Mouse (Mus musculus) hindbrain, postnatal 0 days (tissue): ENCODE measurements around the gene Dnajb4. TPM values are rescaled to one million over a fixed set of nuclear protein-coding genes. Genes with fewer than 3 reads are reported as not detected.
"Not testable (repeated sequence)": the region's sequence is repeated elsewhere in the genome, so short reads cannot be mapped to it uniquely, and the experiment has no call there.

Experiments
- ATAC-seq: fragments of 200-750 bp; cut with Nextera tagmentation; 2 replicates; pipeline ENCODE4 v1.8.0; 2017; ENCODE audit warnings: mild to moderate bottlenecking, moderate TSS enrichment, moderate library complexity
- DNase-seq: peaks from one replicate; pipeline ENCODE4 v3.0.0-alpha.2; 2015; ENCODE audit warnings: low spot score
- H3K27ac ChIP-seq: fragments of 300-500 bp; sonication (generic); 2 replicates; pipeline ENCODE4 v1.5.1; 2014; ENCODE audit warnings: mild to moderate bottlenecking
- H3K27me3 ChIP-seq: fragments of 300-500 bp; sonication (generic); 2 replicates; pipeline ENCODE4 v1.6.1; 2014; ENCODE audit warnings: low read length, mixed read lengths; ENCODE audit not compliant: insufficient read depth
- H3K36me3 ChIP-seq: fragments of 300-500 bp; sonication (generic); 2 replicates; pipeline ENCODE4 v1.6.1; 2014; ENCODE audit warnings: low read length, mixed read lengths; ENCODE audit not compliant: insufficient read depth
- H3K4me1 ChIP-seq: fragments of 300-500 bp; sonication (generic); 2 replicates; pipeline ENCODE4 v1.6.1; 2014; ENCODE audit warnings: antibody characterized with exemption, low read length, mixed read lengths; ENCODE audit not compliant: insufficient read depth
- H3K4me2 ChIP-seq: fragments of 300-500 bp; sonication (generic); 2 replicates; pipeline ENCODE4 v1.6.1; 2014; ENCODE audit warnings: low read depth, mild to moderate bottlenecking, low read length, moderate library complexity, mixed read lengths
- H3K4me3 ChIP-seq: fragments of 300-500 bp; sonication (generic); 2 replicates; pipeline ENCODE4 v1.5.1; 2014; ENCODE audit warnings: low read length
- H3K9ac ChIP-seq: fragments of 300-500 bp; sonication (generic); replicated peaks from 2 replicates; pipeline ENCODE4 v1.6.1; 2014; ENCODE audit warnings: mild to moderate bottlenecking, low read length, moderate library complexity, mixed read lengths
- H3K9me3 ChIP-seq: fragments of 300-500 bp; sonication (generic); 2 replicates; pipeline ENCODE4 v1.6.1; 2016; ENCODE audit warnings: low read length, mixed read lengths
- CTCF ChIP-seq: IDR thresholded peaks from 2 replicates; pipeline ENCODE4 v1.5.1; 2016; ENCODE audit warnings: antibody characterized with exemption, control low read depth, low read depth
- WGBS: fragments of 180-500 bp; shearing (Covaris S2); extraction: QIAGEN DNeasy Blood & Tissue Kit; methylation state at CpG from one replicate; pipeline ENCODE4 v1.1.7; 2014; 5-methylcytosine and 5-hydroxymethylcytosine counted together
- polyA plus RNA-seq: library from polyadenylated mRNA; unstranded; fragments of >200 nt; fragmentation: Nextera tagmentation; extraction: Ambion mirVana; gene quantifications from 2 replicates; pipeline ENCODE4 v1.2.1, GENCODE M21; 2015
- total RNA-seq: library from RNA; depleted of rRNA; stranded (reverse); fragments of >200 nt; gene quantifications from 2 replicates; pipeline ENCODE4 v1.2.3, GENCODE M21; 2014

Gene Dnajb4
- total and polyA plus RNA-seq, 2 experiments from 2014 or later: 40.8 to 47.8 TPM

DNA sequence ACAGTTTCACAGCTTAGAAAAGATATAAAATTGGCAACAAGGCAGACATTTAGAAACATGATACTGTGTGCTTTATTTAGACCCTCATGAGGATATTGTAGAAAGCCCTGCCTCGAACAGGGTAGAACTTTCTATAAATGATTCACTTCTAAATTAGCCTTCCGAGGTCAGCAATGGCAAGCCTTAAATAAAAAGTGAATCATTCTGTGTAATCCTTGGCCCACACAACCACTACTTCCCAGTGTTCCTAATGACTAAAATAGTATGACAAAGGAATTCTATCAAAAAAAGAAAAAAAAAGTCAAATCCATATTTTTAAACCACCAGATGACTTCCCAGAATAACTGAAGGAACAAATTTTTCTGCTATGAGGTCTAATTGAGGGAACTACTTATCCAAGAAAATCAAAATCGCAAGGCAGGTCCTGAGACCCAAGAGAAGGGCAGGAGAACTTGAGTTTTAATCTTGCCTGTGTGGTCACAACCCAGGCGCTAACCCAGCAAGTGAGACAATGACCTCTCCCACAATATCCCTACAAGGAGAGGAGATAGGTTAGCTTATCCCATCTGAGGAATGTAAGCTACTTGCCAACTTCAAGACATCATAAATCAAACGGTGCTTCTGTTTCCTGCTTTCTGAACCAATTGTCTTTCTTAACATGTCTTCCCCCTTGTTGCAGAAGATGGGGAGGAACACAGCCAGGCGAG, 67.0 kb downstream of the Dnajb4 start:
- ATAC-seq (no peak), DNase-seq (no peak)
- no peaks in the 10 kb centered on the region for H3K27me3 ChIP-seq
- H3K36me3 ChIP-seq: no peaks in the 10 kb centered on the region
- no peaks in the 10 kb centered on the region for H3K9me3 ChIP-seq
- no peak overlapping the region for H3K9ac ChIP-seq
- H3K4me3 ChIP-seq: no peak overlapping the region
- H3K4me2 ChIP-seq: no peak overlapping the region
- no peaks in the 10 kb centered on the region for H3K4me1 ChIP-seq
- WGBS: 77% methylated on average over 6 of the region's 6 CpGs
- TF ChIP-seq CTCF: no peak
- H3K27ac ChIP-seq: no peak overlapping the region

- no peak for TF ChIP-seq CTCF
- 80% methylated on average over 3 of the region's 3 CpGs for WGBS
- H3K27me3 ChIP-seq: no peaks in the 10 kb centered on the region
Observed at GRCm38 (mm10) chr3:152142146-152142545, 68.0 kb downstream of the Dnajb4 start.

DNA sequence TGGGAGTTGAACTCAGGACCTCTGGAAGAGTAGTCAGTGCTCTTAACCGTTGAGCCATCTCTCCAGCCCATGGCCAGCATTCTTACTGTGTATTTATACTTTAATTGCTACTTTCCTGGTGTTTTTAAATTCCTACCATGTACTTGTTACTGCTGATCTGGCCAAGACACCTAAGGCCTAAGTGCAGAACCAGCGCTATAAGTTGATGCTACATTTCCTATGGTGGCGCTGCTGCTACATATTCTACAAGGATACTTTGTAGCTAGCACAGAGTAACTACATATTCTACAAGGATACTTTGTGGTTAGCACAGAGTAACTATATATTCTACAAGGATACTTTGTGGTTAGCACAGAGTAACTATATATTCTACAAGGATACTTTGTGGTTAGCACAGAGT, 70.8 kb downstream of the Dnajb4 start:
- H3K9me3 ChIP-seq, H3K36me3 ChIP-seq, H3K9ac ChIP-seq, H3K27me3 ChIP-seq, H3K4me3 ChIP-seq, H3K4me2 ChIP-seq, H3K4me1 ChIP-seq, DNase-seq, ATAC-seq, H3K27ac ChIP-seq: not testable (repeated sequence)
- 90% methylated on average over 3 of the region's 3 CpGs for WGBS

More at GRCm38 (mm10) chr3:152142146-152142545, 68.0 kb downstream of the Dnajb4 start:
- H3K36me3 ChIP-seq: no peaks in the 10 kb centered on the region
- H3K9ac ChIP-seq: no peak overlapping the region
- H3K9me3 ChIP-seq: no peaks in the 10 kb centered on the region
- no peak overlapping the region for H3K4me3 ChIP-seq
- ATAC-seq (no peak), DNase-seq (no peak)
- no peak overlapping the region for H3K27ac ChIP-seq
- no peak overlapping the region for H3K4me2 ChIP-seq
- H3K4me1 ChIP-seq: no peaks in the 10 kb centered on the region

GRCm38 (mm10) chr3:152136106-152136505, 74.0 kb downstream of the Dnajb4 start:
- ATAC-seq, H3K9ac ChIP-seq, H3K4me1 ChIP-seq, H3K27ac ChIP-seq, DNase-seq, H3K36me3 ChIP-seq, H3K4me3 ChIP-seq, H3K27me3 ChIP-seq, H3K9me3 ChIP-seq, H3K4me2 ChIP-seq: not testable (repeated sequence)
- 89% methylated on average over 16 of the region's 16 CpGs for WGBS

- H3K9me3 ChIP-seq: no peaks in the 10 kb centered on the region
- no peak overlapping the region for H3K27ac ChIP-seq
- H3K4me3 ChIP-seq: no peak overlapping the region
- H3K36me3 ChIP-seq: no peaks in the 10 kb centered on the region
- H3K4me1 ChIP-seq: no peaks in the 10 kb centered on the region
- H3K4me2 ChIP-seq: no peak overlapping the region
- 78% methylated on average over 9 of the region's 9 CpGs for WGBS
- H3K27me3 ChIP-seq: no peaks in the 10 kb centered on the region
- DNase-seq: no peak
- H3K9ac ChIP-seq: no peak overlapping the region
- ATAC-seq: no peak
- no peak for TF ChIP-seq CTCF
Observed at GRCm38 (mm10) chr3:152133621-152134020, 76.5 kb downstream of the Dnajb4 start.

- H3K27me3 ChIP-seq: no peaks in the 10 kb centered on the region
- DNase-seq: no peak
- H3K36me3 ChIP-seq: no peaks in the 10 kb centered on the region
- TF ChIP-seq CTCF: no peak
- no peaks in the 10 kb centered on the region for H3K4me1 ChIP-seq
- 75% methylated on average over 4 of the region's 4 CpGs for WGBS
- no peak overlapping the region for H3K4me2 ChIP-seq
- no peak for ATAC-seq
- no peak overlapping the region for H3K9ac ChIP-seq
- no peak overlapping the region for H3K4me3 ChIP-seq
- no peaks in the 10 kb centered on the region for H3K9me3 ChIP-seq
- no peak overlapping the region for H3K27ac ChIP-seq
Observed at GRCm38 (mm10) chr3:152130963-152131362, 79.1 kb downstream of the Dnajb4 start.

DNA sequence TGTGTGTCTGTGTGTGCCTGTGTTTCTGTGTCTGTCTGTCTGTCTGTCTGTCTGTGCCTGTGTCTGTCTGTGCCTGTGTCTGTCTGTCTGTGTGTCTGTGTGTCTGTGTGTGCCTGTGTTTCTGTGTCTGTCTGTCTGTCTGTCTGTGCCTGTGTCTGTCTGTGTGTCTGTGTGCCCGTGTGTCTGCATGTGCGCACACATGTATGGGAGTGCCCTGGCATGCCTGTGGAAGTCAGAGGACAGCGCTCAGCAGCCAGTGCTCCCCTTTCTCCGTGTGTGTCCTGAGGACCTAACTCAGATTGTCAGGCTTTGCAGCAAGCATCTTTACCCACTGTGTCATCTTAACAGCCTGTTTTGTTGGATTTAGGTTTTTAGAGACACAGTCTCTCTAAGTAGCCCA, 80.7 kb downstream of the Dnajb4 start:
- not testable (repeated sequence) for H3K9ac ChIP-seq, H3K27me3 ChIP-seq, H3K4me3 ChIP-seq, H3K4me1 ChIP-seq, H3K27ac ChIP-seq, ATAC-seq, H3K36me3 ChIP-seq, H3K9me3 ChIP-seq, H3K4me2 ChIP-seq, DNase-seq
- WGBS: 92% methylated on average over 4 of the region's 4 CpGs
